Mouse (Mus musculus) left cerebral cortex, adult 18-20 months (tissue): Measurements from ENCODE around the gene Zfp53. TPM values are rescaled to one million over a fixed set of nuclear protein-coding genes. Genes with fewer than 3 reads are reported as not detected.
"Not testable (repeated sequence)": the region's sequence is repeated elsewhere in the genome, so short reads cannot be mapped to it uniquely, and the experiment has no call there.

Source experiments
- DNase-seq, 2 experiments: peaks; one replicate each; pipeline ENCODE4 v3.0.0; 2021 to 2022; ENCODE audit warnings: low spot score in 2 of 2, mixed read lengths in 1 of 2
- long read RNA-seq, 2 experiments: library from polyadenylated mRNA; stranded (forward); transcript quantifications; one replicate each; pipeline ENCODE4 v2.0.0; 2021
- total RNA-seq, 2 experiments: library from RNA; stranded (reverse); gene quantifications; 2 replicates each; pipeline ENCODE4 v1.2.3; 2021

Gene Zfp53
- total RNA-seq, result 1 to 10 TPM; 4.7 to 4.9 TPM
- long read RNA-seq, experiment 1, partial matches to known transcripts, result 2 of 10 reads
- long read RNA-seq, experiment 1, other reads (novel, unspliced or antisense), result 8 of 10 reads
- long read RNA-seq, experiment 2, partial matches to known transcripts, result 0 of 3 reads
- long read RNA-seq, experiment 2, other reads (novel, unspliced or antisense), result 1 of 3 reads

- peak; percentile 77 to 78 for DNase-seq
Observed at GRCm38 (mm10) chr17:21488760-21489499, at the start of gene Zfp53. Gene Zfp53, plus strand, starts transcription at chr17:21488998.

DNA sequence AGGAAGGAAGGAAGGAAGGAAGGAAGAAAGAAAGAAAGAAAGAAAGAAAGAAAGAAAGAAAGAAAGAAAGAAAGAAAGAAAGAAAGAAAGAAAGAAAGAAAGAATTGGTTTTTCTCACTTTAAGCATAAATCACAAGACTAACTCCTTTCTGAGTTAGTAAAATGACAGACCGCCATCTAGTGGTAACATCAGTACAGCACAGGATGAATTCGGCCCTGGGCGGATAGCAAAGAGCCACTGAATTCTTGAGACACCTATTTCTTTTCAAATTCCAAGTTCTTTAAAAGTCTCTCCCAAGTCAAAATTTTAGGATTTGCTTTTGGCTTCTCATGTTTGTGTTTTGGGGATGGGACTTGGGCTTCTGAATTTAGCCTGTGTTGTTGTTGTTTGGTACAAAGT lies 39.1 kb upstream of the Zfp53 start:
- DNase-seq, result peak; percentile 68 to 74

GRCm38 (mm10) chr17:21450138-21450704 lies 38.6 kb upstream of the Zfp53 start, which contains the start of gene Zfp51:
Gene Zfp51, plus strand, starts transcription at chr17:21450374.
- DNase-seq, result peak; percentile 77 to 82

- no peak for DNase-seq
Observed at GRCm38 (mm10) chr17:21463550-21463949, 25.2 kb upstream of the Zfp53 start.

- DNase-seq, result no peak
Observed at GRCm38 (mm10) chr17:21472032-21472652, 16.7 kb upstream of the Zfp53 start.

DNA sequence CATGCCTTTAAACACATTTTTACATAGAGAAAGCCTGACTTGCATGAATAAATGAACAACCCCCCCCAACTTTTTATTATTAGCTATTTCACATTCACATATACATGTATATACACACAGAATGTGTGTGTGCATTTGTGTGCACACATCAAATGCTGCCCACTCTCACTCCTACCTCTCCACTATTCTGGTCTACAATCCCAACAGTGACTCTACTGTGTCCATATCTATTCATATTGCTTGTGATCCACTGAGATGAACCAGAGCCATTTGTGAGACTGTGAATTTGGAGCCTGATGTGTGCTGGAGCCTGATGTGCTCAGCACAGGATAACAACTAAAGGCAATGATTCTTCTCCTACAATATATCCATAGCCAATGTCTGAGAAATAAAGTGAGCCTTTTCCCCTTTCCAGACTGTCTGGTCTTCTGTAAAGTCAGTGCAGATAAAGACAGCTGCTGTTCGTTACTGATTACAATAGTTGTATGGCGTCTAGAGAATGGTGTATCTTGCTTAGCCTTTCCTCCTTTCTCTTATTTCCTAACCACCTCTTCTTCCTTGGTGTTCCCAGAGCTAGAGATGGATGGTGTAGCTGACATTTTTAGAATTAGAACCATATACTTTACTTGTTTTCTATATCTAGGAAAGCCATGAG lies 16.0 kb upstream of the Zfp53 start:
- no peak for DNase-seq

DNA sequence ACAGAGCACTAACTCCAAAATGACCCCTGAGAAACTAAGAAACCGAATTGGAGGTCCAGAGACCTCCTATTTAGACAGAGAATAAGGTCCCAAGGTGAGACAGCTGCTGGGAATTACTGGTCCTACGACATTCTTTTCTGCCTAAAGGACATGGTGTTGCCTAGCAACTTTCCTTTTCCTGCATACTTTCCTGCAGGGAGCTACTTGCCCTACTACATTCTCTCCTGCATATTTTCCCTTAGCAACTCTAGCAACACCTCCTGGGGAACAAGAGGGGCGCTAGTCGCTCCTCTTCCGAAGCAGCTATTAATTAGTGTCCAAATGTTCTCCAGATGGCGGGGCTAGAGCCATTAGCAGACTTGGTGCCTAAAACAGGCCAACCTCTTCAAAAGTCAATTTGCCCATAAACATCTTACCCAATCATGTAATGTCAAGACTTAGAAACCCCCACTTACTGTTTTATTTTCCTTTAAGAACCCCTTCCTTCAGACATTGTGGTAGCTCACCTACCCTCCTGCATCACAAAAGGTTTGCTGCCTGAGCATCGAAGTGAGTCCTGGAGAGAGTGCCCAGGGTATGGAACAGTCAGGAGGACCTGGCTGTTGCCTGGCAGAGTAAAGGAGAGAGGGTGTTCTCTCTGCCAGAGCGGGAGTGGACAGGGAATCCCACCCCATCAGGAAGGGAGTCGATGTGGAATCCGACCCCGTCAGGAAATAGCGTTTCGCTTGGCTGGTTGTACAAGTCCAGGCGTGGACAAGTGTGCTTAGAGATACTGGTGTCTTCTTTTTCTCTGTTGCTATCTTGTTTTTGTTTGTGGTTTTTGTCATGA lies 15.2 kb upstream of the Zfp53 start:
- DNase-seq, result no peak

DNA sequence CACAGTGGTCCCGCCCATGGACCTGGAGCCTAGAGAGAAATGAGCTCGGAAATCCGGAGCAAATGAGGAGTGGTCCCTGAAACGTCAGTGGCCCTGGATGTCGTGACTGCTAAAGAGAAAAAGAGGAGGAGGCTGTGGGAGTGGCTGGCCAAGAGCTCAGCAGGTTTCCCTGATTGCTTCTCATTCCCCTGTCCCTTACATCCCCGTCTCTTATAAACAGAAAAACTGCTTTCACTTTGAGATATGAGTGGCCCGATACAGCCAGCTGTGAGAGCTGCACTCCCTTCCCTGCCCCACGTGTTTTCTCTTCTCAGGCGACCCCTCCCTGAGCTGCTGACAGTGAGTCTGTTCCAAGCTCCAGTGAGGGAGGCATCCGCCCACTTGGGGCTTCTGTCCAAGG lies 14.1 kb upstream of the Zfp53 start:
- DNase-seq, result not testable (repeated sequence)

DNA sequence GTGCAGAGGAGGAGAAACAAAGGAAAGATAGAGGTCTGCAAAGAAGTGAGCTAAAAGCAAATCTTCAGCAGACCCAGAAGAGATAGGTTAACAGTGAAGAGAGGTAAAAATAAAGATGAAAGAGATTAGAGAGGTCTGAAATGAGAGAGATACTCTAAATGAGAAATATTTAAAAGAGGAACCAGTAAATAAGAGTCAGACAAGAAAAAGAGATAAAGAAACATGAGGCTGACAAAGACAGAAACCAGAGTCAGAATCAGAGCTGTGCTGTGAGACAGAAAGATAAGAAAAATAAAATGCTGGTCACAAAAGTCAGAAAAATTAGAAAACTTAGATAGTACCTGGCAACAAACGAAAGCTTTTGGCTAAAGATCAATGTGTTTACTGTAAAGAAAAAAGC lies 13.5 kb upstream of the Zfp53 start:
- DNase-seq, result not testable (repeated sequence)

DNA sequence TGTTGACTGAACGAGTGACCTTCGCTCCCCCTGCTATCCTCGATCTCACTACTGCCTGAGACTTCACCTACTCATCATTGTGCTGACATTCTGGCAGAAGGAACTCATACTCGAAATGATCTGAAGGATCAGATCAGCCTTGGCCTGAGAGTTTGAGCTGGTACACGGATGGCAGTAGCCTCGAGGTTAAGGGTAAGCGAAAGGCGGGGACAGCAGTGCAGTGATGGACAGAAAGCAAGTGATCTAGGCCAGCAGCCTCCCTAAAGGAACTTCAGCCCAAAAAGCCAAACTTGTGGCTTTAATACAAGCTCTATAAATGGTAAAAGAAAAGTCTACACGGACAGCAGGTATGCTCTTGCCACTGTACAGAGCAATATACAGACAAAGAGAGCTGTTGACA lies 12.4 kb upstream of the Zfp53 start:
- DNase-seq, result not testable (repeated sequence)

DNA sequence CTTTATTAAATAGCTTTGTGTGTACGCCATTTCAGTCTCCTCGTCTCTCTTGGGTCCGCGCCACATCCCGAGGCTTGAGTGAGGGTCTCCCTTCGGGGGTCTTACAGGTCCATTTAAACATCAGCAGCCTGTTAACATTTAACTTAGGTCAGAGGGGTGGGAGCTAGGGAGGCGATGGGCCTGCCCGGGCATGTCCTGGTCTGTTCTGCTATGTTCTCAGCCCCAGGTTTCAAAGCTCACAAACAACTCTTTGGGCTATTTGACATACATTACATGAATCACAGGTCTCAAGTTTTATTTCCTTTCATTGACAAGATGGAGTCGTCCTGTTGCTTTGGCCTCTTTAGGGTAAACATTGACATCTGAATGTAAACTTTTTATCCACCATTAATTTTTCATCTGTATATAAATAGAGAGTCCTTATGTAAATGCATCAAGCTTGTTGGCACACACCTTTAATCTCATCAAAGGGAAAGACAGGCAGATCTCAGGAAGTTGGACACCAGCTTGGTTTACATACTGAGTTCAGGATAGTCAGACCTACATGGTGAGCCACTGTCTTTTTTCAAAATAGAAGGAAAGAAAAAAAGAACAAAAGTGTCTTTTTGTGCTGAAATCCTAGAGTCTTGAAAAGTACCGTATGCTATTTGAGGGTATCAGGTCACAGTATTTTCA lies 10.6 kb upstream of the Zfp53 start:
- not testable (repeated sequence) for DNase-seq

GRCm38 (mm10) chr17:21489500-21490001 lies 753 bp downstream of the Zfp53 start:
- no peak for DNase-seq

DNA sequence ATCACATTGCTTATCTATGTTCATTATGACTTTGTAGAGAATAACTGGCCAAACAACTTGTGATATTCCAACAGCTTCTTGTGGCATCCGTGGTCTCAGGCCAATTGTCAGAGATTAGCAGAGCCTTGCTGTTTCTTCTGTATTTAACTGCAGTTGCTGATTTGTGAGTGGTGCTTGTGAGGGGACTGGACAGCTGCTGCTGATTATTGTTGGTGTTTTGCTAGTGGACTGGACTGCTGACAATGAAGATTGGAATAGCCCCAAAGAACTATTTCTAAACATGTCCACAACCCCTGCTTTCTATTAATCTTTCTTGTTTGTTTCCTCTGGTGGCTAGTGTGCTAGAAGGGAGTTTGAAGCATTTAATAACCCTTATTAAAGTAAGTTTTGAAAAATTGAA lies 12.6 kb downstream of the Zfp53 start:
- DNase-seq, result no peak

- DNase-seq, result no peak
Observed at GRCm38 (mm10) chr17:21504524-21504923, 15.7 kb downstream of the Zfp53 start.

- no peak for DNase-seq
Observed at GRCm38 (mm10) chr17:21506258-21506657, 17.5 kb downstream of the Zfp53 start.

DNA sequence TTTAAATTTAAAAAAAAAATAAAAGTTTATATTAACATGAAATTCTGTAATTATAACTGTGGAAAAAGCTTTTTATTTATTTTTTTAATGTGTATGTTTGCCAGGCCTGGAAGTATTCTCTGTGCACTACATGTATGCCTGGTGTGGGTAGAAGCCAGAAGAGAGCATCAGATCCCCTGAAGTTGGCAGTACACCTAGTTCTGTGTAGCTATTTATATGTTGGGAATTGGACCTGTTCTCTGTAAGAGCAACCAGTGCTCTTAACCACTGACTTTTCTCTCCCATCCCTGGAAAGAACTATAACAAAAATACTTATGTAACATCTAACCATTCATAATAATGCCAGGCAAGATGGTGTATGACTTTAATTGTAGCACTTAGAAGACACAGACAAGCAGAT lies 21.0 kb downstream of the Zfp53 start:
- DNase-seq, result no peak

DNA sequence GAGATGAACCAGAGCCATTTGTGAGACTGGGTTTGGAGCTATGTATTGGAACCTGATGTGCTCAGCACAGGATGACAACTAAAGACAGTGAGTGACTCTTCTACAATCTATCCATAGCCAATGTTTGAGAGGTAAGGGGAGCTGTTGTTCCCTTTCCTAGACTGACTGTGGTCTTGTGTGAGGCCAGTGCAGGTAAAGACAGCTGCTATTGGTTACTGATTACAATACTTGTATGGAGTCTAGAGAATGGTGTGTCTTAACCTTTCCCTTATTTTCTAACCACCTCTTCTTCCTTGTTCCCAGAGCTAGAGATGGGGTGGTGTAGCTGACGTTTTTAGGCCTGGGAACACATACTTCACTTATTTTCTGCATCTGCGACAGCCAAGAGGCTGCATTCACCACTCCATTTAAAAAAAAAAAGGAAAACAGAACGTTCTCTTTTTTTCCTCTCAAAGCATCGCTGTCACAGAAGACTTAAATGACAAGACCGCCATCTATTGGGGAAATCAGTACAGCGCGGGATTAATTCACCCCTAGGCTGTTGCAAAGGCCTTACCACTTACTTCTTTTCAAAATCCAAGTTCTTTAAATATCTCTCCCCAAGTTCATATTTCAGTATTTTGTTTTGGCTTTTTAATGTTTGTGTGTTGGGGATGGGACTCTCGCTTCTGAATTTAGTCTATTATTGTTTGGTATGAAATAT lies 26.8 kb downstream of the Zfp53 start:
- peak; percentile 64 to 69 for DNase-seq

DNA sequence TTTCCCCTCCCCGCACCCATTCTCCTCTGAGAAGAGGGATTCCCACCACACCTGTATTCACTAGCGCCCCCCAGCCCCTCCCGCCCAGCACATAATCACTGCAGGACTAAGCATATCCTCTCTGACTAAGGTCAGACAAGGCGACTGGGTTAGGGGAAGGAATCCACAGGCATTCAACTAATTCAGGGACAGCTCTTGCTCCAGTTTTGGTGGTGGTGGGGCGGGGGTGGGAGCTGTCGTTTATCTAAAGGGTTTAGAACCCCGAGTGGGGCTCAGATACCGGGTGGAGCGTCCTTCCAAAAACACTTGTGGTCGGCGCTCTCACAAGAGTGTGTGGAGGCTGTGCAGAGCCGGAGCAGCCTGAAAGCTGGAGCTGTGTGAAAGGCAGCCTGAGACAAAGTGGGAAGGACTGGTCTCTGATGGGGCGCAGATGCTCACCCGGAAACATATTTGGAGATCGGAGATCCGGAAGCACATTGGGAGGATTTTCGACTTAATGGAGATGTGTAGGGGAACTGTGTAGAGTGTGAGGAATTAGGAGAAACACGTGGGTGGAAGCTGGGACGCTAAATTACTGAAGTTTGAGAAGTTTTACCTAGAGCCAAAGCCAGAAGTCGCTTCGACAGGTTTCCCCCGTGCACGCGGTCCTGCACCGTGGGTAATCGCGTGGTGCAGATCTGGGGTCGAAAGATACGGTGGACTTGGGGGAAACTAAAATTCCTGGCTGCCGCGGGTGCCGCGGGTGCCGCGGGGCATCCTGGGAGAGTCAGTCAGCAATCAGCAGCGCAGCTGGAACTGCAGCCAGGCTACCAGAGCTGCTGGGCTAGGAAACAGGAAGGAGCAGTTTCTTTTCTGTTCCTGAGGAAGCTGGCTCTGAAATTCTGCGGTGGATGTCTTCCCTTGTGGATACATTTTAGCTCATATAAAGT lies 27.7 kb downstream of the Zfp53 start:
- DNase-seq, result peak; percentile 63 to 69
